Mouse (Mus musculus) megakaryocyte, embryonic 14.5 days (primary cell): ENCODE results near the gene Atxn7l1. TPM values are rescaled to one million over a fixed set of nuclear protein-coding genes. Genes with fewer than 3 reads are reported as not detected.

Experiments used
- H3K27me3 ChIP-seq: replicated peaks from 2 replicates; pipeline ENCODE3; 2012; ENCODE audit warnings: inconsistent platforms
- H3K36me3 ChIP-seq: replicated peaks from 2 replicates; pipeline ENCODE3; 2012; ENCODE audit warnings: low read length, inconsistent platforms, mixed read lengths
- H3K4me1 ChIP-seq: 2 replicates; pipeline ENCODE4 v1.6.1; 2012; ENCODE audit warnings: inconsistent platforms
- H3K4me3 ChIP-seq: replicated peaks from 2 replicates; pipeline ENCODE3; 2012; ENCODE audit warnings: moderate library complexity, mild to moderate bottlenecking, inconsistent platforms
- H3K9me3 ChIP-seq: 2 replicates; pipeline ENCODE4 v1.6.1; 2012; ENCODE audit warnings: inconsistent platforms
- FLI1 ChIP-seq: IDR thresholded peaks from 2 replicates; pipeline ENCODE4 v1.6.1; 2012; ENCODE audit warnings: low read length, inconsistent platforms, mixed read lengths
- GATA1 ChIP-seq: IDR thresholded peaks from 3 replicates; pipeline ENCODE4 v1.6.1; 2012; ENCODE audit warnings: mixed read lengths, low read length, inconsistent platforms, borderline replicate concordance
- polyA plus RNA-seq: library from polyadenylated mRNA; stranded (reverse); fragments of >175 nt; gene quantifications from 2 replicates; pipeline ENCODE4 v1.2.3, GENCODE M21; 2012; ENCODE audit warnings: low replicate concordance; ENCODE audit not compliant: insufficient read depth

Gene Atxn7l1
- polyA plus RNA-seq, 1 experiment, result 22.5 TPM

DNA sequence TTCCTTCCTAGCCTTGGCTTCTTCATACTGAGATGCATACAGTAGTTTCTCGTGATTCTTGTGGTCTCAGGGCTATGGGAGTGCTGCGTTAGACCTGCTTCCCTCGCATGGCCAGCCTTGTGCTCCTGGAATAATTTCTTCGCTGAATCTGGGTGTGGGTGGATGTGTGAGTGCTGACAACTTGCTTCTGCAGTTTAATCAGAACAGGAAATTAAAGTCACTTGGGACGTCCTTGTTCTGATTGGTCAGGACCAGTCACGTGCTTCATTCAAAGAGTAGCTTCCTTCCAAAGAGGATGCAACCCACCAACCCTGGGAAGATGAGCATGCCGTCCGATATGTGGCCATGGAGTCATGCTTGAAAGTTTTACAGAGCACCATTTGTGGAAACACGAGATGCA lies 126.2 kb downstream of the Atxn7l1 start:
- Histone ChIP-seq H3K4me1 (peaks cover 7% of the 10 kb centered on the region), H3K9me3 (0 out of 2 replicates have a peak, but pooled peaks cover 3% of the 10 kb centered on the region), H3K27me3 (peaks cover 3% of the 10 kb centered on the region), H3K4me3 (no peak overlapping the region), H3K36me3 (no peaks in the 10 kb centered on the region)
- TF ChIP-seq GATA1, result no peak
- no peak for TF ChIP-seq FLI1

DNA sequence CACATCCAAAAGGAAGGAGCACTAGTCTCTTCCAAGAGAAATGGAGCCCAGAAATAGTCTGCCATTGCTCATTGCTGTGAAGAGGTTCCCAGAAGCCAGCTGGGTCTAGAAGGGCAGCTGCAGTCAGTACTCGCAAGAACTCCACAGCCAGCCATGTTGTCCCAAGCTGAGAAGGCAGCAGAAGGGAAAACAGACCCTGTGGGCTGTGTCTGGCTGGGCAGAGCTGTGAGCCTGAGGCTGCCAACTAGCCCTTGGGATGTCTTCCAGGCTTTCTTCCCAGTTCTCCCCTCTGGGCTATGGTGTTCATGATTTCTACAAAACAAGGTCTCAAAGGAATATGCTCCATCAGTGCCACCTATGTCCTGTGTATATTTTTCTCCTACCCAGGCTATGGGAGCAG lies 128.5 kb downstream of the Atxn7l1 start:
- no peak overlapping the region for H3K4me3 ChIP-seq
- peaks cover 11% of the 10 kb centered on the region for H3K4me1 ChIP-seq
- H3K9me3 ChIP-seq, result no peaks in the 10 kb centered on the region
- no peak for TF ChIP-seq FLI1
- no peak for TF ChIP-seq GATA1
- H3K36me3 ChIP-seq, result no peaks in the 10 kb centered on the region
- H3K27me3 ChIP-seq, result peaks cover 3% of the 10 kb centered on the region

DNA sequence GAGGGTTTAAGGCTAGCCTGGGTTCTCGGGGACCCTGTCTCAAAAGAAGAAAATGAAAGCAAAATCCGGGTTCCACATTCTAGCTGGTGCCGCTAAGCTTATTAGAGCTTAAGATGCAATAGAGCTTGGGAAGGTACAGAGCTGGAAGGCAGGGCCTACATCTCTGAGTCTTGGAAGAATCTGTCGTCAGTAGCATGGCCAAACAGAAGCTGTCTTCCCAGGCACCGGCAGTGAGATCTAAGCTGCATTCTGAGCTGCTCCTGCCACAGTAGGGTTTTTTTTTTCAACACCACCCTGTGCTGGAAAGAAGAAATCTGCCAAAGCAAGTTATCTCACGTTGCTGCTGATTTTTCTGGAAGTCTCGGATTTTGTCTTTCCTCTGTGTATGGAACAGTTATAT lies 129.9 kb downstream of the Atxn7l1 start:
- H3K27me3 ChIP-seq, result peaks cover 3% of the 10 kb centered on the region
- TF ChIP-seq GATA1 (no peak), FLI1 (no peak)
- no peak overlapping the region for H3K4me3 ChIP-seq
- peaks cover 11% of the 10 kb centered on the region for H3K4me1 ChIP-seq
- H3K36me3 ChIP-seq, result no peaks in the 10 kb centered on the region
- no peaks in the 10 kb centered on the region for H3K9me3 ChIP-seq

DNA sequence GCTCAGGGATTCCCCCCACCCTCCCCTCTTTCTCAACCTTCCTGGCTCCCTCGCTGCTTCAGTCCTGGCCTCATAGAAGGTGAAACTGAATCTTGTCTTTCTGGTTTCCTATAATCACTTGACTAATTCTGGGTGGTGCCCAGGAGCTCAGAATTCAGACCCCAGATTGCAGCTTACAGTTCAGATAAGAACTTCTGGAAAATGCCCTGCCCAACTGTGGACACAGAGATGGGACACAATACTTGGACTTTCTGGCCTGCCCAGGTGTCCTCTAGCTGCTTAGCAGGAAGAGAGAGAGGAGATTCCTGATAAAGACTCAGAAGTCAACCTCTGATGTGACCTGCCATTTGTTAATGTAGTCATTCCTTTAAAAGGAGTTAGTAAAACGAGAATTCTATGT lies 131.7 kb downstream of the Atxn7l1 start:
- Histone ChIP-seq H3K27me3 (peaks cover 3% of the 10 kb centered on the region), H3K9me3 (no peaks in the 10 kb centered on the region)
- TF ChIP-seq GATA1, result no peak
- TF ChIP-seq FLI1, result no peak

DNA sequence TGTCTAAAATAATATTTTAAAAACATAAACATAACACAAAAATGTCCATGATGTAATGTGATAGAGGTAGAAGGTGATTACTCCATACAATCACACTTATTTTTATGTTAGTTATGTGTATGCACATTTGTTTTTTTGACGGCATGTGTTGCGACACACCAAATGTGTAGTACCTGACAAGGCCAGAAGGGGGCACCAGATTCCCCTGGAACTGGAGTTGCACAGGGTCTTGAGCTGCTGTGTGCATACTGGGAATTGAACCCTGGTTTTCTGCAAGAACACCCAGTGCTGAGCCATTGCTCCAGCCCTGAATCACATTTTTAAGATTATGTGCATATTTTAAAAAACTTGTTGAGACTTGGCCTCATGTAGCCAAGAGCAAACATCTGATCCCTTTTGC lies 133.3 kb downstream of the Atxn7l1 start:
- Histone ChIP-seq H3K4me3 (no peak overlapping the region), H3K27me3 (peaks cover 1% of the 10 kb centered on the region), H3K4me1 (peaks cover 27% of the 10 kb centered on the region), H3K9me3 (no peaks in the 10 kb centered on the region), H3K36me3 (no peaks in the 10 kb centered on the region)
- TF ChIP-seq FLI1, result no peak
- no peak for TF ChIP-seq GATA1

More for the DNA sequence above, 131.7 kb downstream of the Atxn7l1 start:
- no peak overlapping the region for H3K4me3 ChIP-seq
- no peaks in the 10 kb centered on the region for H3K36me3 ChIP-seq
- peaks cover 11% of the 10 kb centered on the region for H3K4me1 ChIP-seq

DNA sequence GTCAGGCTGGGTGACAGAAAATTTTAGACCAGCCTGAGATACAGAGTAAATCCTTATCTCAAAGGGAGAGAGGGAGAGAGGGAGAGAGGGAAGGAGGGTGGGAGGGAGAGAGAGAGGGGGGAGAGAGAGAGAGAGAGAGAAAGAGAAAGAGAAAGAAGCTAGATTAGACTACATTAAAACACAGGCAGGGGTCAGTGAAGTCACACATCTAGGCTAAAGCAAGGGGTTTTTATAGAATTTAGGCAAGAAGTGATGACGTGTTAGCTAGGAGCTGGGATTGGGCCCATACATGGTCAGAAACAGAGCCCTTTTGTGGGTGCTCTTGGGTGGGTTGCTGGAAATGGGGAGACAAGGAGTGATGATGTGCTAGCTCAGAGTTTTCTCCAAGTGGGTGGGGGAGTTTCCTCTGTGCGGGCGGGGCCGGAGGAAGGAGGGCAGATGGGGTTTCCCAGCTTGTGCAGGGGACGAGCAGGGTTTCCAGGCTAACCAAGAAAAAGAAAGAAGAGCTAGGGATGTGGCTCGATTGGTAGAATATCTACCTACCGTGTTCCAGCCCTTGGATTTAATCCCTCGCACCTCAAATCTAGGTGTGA lies 136.9 kb downstream of the Atxn7l1 start:
- Histone ChIP-seq H3K36me3 (no peaks in the 10 kb centered on the region), H3K9me3 (no peaks in the 10 kb centered on the region), H3K27me3 (no peaks in the 10 kb centered on the region), H3K4me3 (no peak overlapping the region), H3K4me1 (peaks cover 36% of the 10 kb centered on the region)
- TF ChIP-seq FLI1, result no peak
- no peak for TF ChIP-seq GATA1

DNA sequence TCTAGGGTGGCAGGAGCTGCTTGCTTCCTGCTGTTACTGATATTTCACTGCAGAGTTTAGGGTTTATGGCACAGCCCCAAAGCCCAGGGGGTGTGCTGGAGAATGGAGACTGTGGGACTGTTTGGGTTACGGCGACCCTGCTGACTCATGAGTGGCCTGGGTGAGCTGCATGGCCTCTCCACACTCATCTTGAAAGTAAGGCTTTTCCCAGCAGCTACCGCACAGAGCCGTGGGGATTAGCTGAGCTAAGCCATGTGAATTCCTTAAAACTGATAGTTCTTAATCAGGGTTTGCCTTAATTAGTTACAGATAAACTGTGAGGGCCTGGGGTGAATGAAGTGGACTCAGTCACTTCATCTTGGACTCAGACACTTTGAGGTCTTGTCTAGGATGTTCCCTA lies 137.9 kb downstream of the Atxn7l1 start:
- H3K36me3 ChIP-seq, result no peaks in the 10 kb centered on the region
- H3K27me3 ChIP-seq, result no peaks in the 10 kb centered on the region
- H3K4me1 ChIP-seq, result peaks cover 41% of the 10 kb centered on the region
- H3K4me3 ChIP-seq, result no peak overlapping the region
- no peaks in the 10 kb centered on the region for H3K9me3 ChIP-seq
- no peak for TF ChIP-seq FLI1
- no peak for TF ChIP-seq GATA1

DNA sequence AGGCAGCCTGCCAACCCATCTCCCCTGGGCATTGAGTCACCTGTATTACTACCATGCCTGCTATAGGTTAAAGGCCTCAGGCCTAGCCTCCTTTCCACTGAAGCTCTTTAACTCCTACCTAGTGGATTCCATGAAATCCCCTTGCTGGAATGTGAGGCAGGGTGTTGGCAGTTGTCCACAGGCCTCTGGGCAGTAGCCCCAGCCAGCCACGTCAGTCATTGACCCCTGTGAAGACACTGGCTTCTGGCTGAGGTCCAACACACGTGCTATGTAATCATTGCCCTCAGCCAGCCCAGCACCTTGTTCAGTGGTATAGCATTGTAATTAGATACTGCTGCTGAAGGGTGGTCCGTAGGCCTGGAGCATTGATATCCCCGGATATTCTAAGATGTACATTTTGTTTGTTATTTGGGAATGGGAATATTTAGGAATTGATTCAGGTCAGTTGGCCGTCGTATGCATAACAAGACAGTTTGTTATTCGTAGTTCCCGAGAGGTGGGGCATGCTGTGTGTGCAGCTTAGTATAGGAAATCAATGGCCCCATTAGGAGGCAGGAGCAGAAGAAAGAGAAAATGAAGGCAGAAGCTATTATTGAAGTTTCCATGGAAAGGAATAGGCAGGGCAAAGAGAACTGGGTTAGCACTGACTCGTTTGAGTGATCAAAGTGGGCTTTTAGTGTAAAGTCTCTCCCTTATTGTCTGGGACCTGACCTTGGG lies 138.6 kb downstream of the Atxn7l1 start:
- H3K36me3 ChIP-seq, result no peaks in the 10 kb centered on the region
- no peaks in the 10 kb centered on the region for H3K27me3 ChIP-seq

DNA sequence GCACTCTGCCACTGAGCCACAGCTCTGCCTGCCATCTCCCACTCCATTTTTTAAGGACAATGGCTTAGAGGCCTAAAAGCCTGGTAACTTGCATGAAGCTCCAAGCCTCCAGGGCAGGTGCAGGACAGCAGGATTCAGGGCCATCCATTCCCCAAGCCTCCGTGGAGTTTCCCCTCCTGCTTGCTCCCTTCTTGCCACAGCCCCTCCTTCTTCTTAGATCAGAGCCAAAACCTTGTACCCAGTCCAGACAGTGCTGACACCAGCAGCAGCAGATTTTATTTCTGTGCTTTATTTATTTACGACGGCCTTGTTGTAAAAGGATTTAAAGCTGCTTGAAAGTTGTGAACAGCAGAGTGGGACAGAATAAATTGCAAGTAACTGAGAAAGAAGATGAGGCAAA lies 140.2 kb downstream of the Atxn7l1 start:
- Histone ChIP-seq H3K36me3 (no peaks in the 10 kb centered on the region), H3K4me1 (peaks cover 41% of the 10 kb centered on the region), H3K4me3 (no peak overlapping the region), H3K9me3 (no peaks in the 10 kb centered on the region), H3K27me3 (no peaks in the 10 kb centered on the region)
- no peak for TF ChIP-seq GATA1
- TF ChIP-seq FLI1, result no peak

More for the DNA sequence above, 138.6 kb downstream of the Atxn7l1 start:
- no peak overlapping the region for H3K4me3 ChIP-seq
- peaks cover 41% of the 10 kb centered on the region for H3K4me1 ChIP-seq
- H3K9me3 ChIP-seq, result no peaks in the 10 kb centered on the region
- no peak for TF ChIP-seq GATA1
- TF ChIP-seq FLI1, result no peak

DNA sequence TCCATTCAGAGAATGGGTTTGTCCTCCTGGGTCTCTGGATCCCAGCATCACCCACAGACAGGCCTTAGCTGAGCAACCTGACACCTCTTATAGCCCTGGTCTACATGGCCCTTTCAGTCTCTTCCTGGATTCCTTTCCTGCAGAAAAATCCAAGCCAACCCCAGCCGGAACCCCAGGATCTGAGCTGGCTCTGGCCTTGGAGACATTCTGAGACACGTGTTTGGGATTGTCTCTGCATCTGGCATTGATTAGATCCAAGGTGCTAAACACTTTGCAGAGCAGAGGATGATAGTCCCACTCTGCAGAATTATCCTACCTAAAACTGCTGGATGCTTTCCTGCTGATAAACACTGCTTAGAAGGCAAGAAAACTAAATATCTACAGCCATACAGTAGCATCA lies 141.3 kb downstream of the Atxn7l1 start:
- no peak for TF ChIP-seq GATA1
- no peak for TF ChIP-seq FLI1
- H3K9me3 ChIP-seq, result no peaks in the 10 kb centered on the region
- no peaks in the 10 kb centered on the region for H3K36me3 ChIP-seq
- H3K4me1 ChIP-seq, result peaks cover 39% of the 10 kb centered on the region
- no peaks in the 10 kb centered on the region for H3K27me3 ChIP-seq
- H3K4me3 ChIP-seq, result no peak overlapping the region

DNA sequence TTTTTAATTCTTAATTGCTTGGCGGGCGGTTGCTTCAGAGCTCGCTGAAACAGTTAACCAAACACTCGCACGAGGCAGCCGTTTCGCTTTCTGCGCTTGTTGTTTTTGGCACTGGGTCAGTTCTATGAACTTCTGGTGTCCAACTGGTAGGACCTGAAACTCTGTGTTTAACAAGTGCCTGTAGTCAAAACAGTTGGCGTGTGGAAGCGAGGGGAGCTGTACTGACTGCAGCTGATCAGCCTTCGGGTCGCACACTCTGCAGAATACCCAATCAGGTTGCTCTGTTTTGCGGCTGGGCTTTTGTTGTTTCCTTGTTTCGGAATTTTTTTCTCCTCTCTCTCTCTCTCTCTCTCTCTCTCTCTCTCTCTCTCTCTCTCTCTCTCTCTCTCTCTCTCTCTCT lies 154.6 kb downstream of the Atxn7l1 start:
- Histone ChIP-seq H3K27me3 (no peaks in the 10 kb centered on the region), H3K4me1 (peaks cover 45% of the 10 kb centered on the region), H3K36me3 (peaks cover 12% of the 10 kb centered on the region), H3K4me3 (peak overlapping the region; percentile 94), H3K9me3 (no peaks in the 10 kb centered on the region)
- TF ChIP-seq GATA1 (no peak), FLI1 (no peak)
